Mouse (Mus musculus): ENCODE measurements around the gene Fam214b. TPM values are rescaled to one million over a fixed set of nuclear protein-coding genes. Genes with fewer than 3 reads are reported as not detected.
"Not testable (repeated sequence)": the region's sequence is repeated elsewhere in the genome, so short reads cannot be mapped to it uniquely, and the experiment has no call there.

The Fam214b gene
- polyA plus RNA-seq, 1 experiment from 2014 or later, result 18.1 TPM

DNA sequence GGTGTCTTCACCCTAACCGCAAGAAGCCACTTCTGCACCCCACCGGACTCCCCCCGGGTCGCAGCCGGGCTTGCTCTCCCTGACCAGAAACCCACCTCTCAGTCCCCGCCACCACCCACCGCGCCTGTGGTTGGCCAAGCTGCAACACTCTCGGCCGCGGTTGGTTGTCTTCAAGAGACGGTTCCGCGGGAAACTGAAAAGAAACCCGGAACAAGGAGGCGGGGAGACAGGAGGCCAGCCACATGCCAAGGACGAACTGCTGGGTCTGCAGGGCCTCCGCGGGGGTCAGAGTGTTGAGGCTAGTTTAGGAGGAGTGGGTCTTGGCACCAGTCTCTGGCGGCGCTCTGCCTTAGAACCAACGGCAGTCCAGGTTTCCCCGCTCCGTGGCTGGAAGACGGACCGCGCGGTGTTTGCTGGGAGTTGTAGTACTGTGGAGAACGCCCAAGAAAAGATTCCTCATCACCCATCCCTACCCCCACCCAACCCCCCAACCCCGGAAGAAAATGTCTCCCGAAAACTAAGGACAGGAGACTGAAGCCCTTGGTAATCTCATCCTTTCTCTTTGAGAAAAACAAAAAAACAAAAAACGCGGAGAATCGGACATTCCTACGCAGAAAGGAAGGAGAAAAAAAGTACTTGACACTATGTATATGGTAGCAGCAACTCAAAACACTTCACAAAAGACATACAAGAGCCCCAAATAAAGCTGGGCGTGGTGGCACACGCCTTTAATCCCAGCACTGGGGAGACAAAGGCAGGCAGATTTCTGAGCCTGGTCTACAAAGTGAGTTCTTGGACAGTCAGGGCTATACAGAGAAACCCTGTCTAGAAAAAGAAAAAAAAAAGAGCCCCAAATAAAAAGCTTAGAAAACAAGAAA lies 35.6 kb downstream of the Fam214b start, which contains the start of gene Fancg:
Gene Fancg (minus strand): TSS at position 346 of the 878 bp plus-strand sequence.
- Histone ChIP-seq H3K4me1 (ENCODE audit: control insufficient read depth, insufficient read depth, low read length) (peaks cover 3% of the 10 kb centered on the region; the same call in 1 of the 2 replicates), H3K27ac (ENCODE audit: low read depth, low read length) (no peak within 1 kb of the TSS), H3K9me3 (ENCODE audit: control insufficient read depth, low read length) (no peaks in the 10 kb centered on the region), H3K36me3 (ENCODE audit: control insufficient read depth, insufficient read depth, low read length) (no peaks in the 10 kb centered on the region), H3K27me3 (ENCODE audit: control insufficient read depth, insufficient read depth, low read length) (no peaks in the 10 kb centered on the region), H3K4me3 (ENCODE audit: low read depth, low read length) (peak within 1 kb of the TSS; percentile 68), H3K9ac (ENCODE audit: low read length) (peak within 1 kb of the TSS; percentile 69), H3K4me2 (ENCODE audit: low read depth) (peak within 1 kb of the TSS; percentile 77)
- DNase-seq (ENCODE audit: low spot score) (peak; percentile 87), ATAC-seq (ENCODE audit: insufficient read depth, low FRiP score, low TSS enrichment) (peak; percentile 92)
- WGBS, result under 1% methylated on average over 37 of the region's 37 CpGs

DNA sequence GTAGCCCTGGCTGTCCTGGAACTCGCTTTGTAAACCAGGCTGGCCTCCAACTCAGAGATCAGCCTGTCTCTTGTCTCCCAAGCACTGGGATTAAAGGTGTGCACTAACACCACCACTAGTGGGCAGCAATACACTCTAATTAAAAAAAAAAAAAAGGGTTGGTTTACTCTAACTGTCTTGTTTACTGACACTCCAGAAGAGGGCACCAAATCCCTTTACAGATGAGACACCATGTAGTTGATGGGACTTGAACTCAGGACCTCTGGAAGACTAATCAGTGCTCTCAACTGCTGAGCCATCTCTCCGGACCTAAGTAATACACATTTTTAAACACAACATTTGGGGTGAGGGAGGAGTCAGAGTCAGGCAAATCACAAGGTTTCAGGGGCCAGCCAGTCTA lies 40.3 kb downstream of the Fam214b start:
- DNase-seq (ENCODE audit: low spot score) (no peak), ATAC-seq (ENCODE audit: insufficient read depth, low FRiP score, low TSS enrichment) (no peak)
- H3K9me3 ChIP-seq (ENCODE audit: control insufficient read depth, low read length), result no peaks in the 10 kb centered on the region
- no peaks in the 10 kb centered on the region for H3K27me3 ChIP-seq (ENCODE audit: control insufficient read depth, insufficient read depth, low read length)
- WGBS, result 72% methylated on average over 2 of the region's 2 CpGs
- peaks cover 3% of the 10 kb centered on the region; the same call in 1 of the 2 replicates for H3K4me1 ChIP-seq (ENCODE audit: control insufficient read depth, insufficient read depth, low read length)
- H3K4me2 ChIP-seq (ENCODE audit: low read depth), result no peak overlapping the region
- H3K27ac ChIP-seq (ENCODE audit: low read depth, low read length), result no peak overlapping the region
- no peak overlapping the region for H3K4me3 ChIP-seq (ENCODE audit: low read depth, low read length)
- H3K9ac ChIP-seq (ENCODE audit: low read length), result no peak overlapping the region
- no peaks in the 10 kb centered on the region for H3K36me3 ChIP-seq (ENCODE audit: control insufficient read depth, insufficient read depth, low read length)

DNA sequence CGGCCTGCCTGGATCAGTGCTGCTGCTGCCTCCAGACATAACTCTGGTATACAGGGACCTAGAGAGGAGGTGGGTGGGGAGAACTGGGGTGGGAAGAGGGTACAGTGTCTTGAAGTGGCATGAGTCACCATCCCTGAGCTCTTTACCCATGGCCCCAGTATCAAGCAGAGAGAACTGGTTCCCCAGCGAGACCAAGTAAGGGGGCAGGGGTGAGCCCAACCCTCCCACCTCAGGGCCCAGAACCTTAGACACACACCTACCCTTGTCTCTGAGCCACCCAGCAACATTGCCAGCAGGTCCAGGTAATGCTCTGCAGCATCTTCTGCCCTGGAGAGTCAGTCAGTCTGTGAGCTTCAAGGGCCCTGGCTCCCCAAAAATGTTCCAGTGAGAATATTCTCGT lies 41.1 kb downstream of the Fam214b start:
- no peak overlapping the region for H3K9ac ChIP-seq (ENCODE audit: low read length)
- H3K9me3 ChIP-seq (ENCODE audit: control insufficient read depth, low read length), result no peaks in the 10 kb centered on the region
- no peaks in the 10 kb centered on the region for H3K36me3 ChIP-seq (ENCODE audit: control insufficient read depth, insufficient read depth, low read length)
- no peak overlapping the region for H3K4me2 ChIP-seq (ENCODE audit: low read depth)
- DNase-seq (ENCODE audit: low spot score) (no peak), ATAC-seq (ENCODE audit: insufficient read depth, low FRiP score, low TSS enrichment) (no peak)
- H3K27me3 ChIP-seq (ENCODE audit: control insufficient read depth, insufficient read depth, low read length), result no peaks in the 10 kb centered on the region
- H3K4me1 ChIP-seq (ENCODE audit: control insufficient read depth, insufficient read depth, low read length), result peaks cover 3% of the 10 kb centered on the region; the same call in 1 of the 2 replicates
- WGBS, result 93% methylated on average over 3 of the region's 3 CpGs
- H3K27ac ChIP-seq (ENCODE audit: low read depth, low read length), result no peak overlapping the region
- no peak overlapping the region for H3K4me3 ChIP-seq (ENCODE audit: low read depth, low read length)

DNA sequence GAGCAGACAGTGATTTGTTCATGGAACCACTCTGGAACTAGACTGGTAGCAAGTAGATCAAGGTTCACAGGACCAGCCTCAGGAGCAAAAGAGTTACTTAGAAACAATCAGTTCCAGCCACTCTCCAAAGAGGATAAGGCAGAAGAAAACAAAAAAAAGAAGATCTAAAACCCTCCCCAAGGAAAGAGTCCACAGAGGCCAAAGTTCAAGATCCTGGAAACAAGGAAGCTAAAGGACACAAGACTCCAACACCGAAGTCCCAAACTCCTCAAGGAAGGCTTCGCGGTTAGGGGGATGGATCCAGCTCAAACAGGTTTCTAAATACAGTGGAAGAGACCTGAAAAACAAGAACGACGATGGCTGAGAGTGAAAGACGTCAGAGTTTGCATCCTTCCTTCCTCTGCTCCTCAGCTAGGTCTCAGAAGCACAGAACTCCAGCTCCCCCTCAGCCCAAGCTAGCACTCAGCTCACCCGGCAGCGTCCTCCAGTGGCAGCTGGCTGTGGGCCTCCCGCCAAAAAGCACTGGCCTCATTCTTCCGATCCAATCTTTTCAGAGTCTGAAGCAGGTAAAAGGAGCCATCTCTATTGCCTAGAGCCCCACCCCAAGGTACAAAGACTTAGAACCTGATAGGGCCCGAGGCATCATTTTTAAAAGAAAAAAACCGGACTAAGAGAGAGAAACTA lies 43.1 kb downstream of the Fam214b start:
- Histone ChIP-seq H3K9me3 (ENCODE audit: control insufficient read depth, low read length) (no peaks in the 10 kb centered on the region), H3K4me2 (ENCODE audit: low read depth) (no peak overlapping the region), H3K9ac (ENCODE audit: low read length) (no peak overlapping the region), H3K27me3 (ENCODE audit: control insufficient read depth, insufficient read depth, low read length) (no peaks in the 10 kb centered on the region), H3K4me1 (ENCODE audit: control insufficient read depth, insufficient read depth, low read length) (peaks cover 6% of the 10 kb centered on the region; the same call in 1 of the 2 replicates), H3K27ac (ENCODE audit: low read depth, low read length) (no peak overlapping the region), H3K4me3 (ENCODE audit: low read depth, low read length) (no peak overlapping the region), H3K36me3 (ENCODE audit: control insufficient read depth, insufficient read depth, low read length) (no peaks in the 10 kb centered on the region)
- WGBS, result 83% methylated on average over 12 of the region's 12 CpGs
- no peak for ATAC-seq (ENCODE audit: insufficient read depth, low FRiP score, low TSS enrichment)
- no peak for DNase-seq (ENCODE audit: low spot score)

DNA sequence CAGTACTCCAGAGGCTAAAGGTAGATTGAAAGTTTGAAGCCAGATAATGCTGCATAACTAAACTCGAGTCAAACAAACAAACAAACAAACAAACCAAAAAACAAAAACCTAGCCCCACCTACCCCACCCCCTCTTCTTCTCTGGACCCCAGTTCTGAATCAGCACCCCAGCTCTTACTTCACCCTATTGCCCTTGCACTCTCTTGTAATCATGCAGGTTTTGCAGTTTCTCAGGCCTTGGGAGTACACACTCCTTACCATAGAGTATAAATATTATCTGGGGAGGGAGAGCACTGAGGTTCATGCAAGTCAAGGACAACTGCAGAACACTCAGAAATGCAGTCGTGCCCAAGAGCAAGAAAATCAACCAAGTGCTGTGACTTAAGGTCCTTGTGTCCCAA lies 44.7 kb downstream of the Fam214b start:
- H3K4me3 ChIP-seq (ENCODE audit: low read depth, low read length), result no peak overlapping the region

DNA sequence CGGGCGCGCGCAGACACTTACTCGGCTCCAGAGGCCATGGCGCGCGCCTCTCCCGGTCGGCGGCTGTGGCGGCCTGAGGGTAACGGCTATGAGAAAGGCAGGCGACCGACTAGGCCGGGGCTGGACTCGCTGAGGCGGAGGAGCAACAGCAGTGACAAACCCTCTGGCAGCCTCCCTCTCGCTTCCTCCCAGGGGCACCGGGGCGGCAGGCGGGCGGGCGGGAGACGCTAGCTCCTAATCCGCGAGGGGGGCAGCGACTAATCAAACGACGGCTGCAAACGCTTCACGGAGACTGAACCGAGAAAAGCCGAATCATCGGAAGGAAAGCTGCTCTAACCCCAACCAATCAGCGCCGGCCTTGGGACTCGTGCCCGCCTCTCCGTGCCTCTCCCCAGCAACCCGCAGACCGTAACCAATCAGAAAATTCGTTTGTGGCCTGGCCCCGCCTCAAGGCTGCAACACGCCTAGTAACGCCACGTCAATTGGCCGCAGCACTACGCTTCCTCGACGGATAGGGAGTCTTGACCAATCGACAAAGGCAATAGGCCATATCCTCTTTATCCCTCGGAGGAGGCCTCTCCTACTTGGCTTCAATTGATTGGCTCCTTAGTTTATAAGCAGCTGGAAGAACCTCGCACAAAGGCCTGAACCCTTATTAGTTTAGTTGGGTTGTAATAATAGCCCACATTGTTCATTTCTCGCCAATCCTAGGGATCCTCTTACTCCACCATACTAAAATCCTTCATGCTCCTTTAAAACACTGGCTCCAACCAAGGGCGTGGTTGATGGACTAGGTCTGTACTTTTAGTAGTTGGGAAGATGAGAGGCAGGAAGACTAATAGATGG lies 45.7 kb downstream of the Fam214b start, which contains the start of gene Vcp:
Gene Vcp (minus strand): TSS at position 367 of the 846 bp plus-strand sequence.
- H3K9me3 ChIP-seq (ENCODE audit: control insufficient read depth, low read length); H3K27me3 ChIP-seq (ENCODE audit: control insufficient read depth, insufficient read depth, low read length); H3K4me1 ChIP-seq (ENCODE audit: control insufficient read depth, insufficient read depth, low read length); H3K36me3 ChIP-seq (ENCODE audit: control insufficient read depth, insufficient read depth, low read length): not testable (repeated sequence)
- peak within 1 kb of the TSS; percentile 67 for H3K4me2 ChIP-seq (ENCODE audit: low read depth)
- DNase-seq (ENCODE audit: low spot score), result peak; percentile 98
- peak within 1 kb of the TSS; percentile 98 for H3K27ac ChIP-seq (ENCODE audit: low read depth, low read length)
- WGBS, result 1% methylated on average over 46 of the region's 56 CpGs
- H3K4me3 ChIP-seq (ENCODE audit: low read depth, low read length), result peak within 1 kb of the TSS; percentile 96
- ATAC-seq (ENCODE audit: insufficient read depth, low FRiP score, low TSS enrichment), result peak; percentile 99
- H3K9ac ChIP-seq (ENCODE audit: low read length), result peak within 1 kb of the TSS; percentile 97

More for the DNA sequence above, 44.7 kb downstream of the Fam214b start:
- Histone ChIP-seq H3K4me2 (ENCODE audit: low read depth) (no peak overlapping the region), H3K36me3 (ENCODE audit: control insufficient read depth, insufficient read depth, low read length) (no peaks in the 10 kb centered on the region), H3K9ac (ENCODE audit: low read length) (no peak overlapping the region), H3K4me1 (ENCODE audit: control insufficient read depth, insufficient read depth, low read length) (peaks cover 6% of the 10 kb centered on the region; the same call in 1 of the 2 replicates), H3K27me3 (ENCODE audit: control insufficient read depth, insufficient read depth, low read length) (no peaks in the 10 kb centered on the region), H3K27ac (ENCODE audit: low read depth, low read length) (no peak overlapping the region), H3K9me3 (ENCODE audit: control insufficient read depth, low read length) (no peaks in the 10 kb centered on the region)
- ATAC-seq (ENCODE audit: insufficient read depth, low FRiP score, low TSS enrichment), result no peak
- WGBS, result 89% methylated on average over 2 of the region's 2 CpGs
- DNase-seq (ENCODE audit: low spot score), result no peak

DNA sequence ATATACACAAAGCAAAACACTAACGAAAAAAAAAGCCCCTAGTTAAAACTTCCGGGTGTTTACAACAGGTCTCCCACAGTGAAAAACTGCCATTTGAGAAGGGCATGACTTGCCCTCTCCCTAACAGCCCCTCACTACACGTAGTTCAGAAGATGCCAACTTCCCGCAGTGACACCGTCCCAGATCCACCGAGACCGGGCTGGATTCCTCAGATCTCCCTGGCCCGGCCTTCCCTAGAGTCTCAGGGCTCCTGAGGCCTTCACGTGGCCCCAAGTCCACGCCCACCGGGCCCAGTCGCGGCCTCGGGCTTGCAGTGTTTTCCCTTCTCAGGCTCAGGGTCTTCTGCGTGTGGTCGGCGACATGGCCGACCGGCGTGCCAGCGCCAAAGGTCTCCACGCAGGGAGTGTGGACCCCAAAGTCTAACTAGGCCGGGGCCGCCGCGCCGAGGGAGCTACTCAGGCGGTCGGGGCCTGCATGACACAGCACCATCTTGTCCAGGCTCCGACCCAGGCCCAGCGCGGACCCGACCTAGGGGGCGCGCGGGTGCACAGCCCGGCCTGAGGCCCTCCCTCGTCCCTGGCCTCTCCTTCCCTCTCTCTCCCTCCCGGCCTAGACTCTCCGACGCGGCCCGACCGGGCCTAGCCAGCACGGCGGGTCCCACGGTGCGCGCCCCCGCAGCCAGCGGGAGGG lies 46.4 kb downstream of the Fam214b start:
- H3K9ac ChIP-seq (ENCODE audit: low read length), result peak overlapping the region; percentile 97
- H3K27me3 ChIP-seq (ENCODE audit: control insufficient read depth, insufficient read depth, low read length), result no peaks in the 10 kb centered on the region
- peak; percentile 84 for ATAC-seq (ENCODE audit: insufficient read depth, low FRiP score, low TSS enrichment)
- DNase-seq (ENCODE audit: low spot score), result peak; percentile 83
- no peaks in the 10 kb centered on the region for H3K9me3 ChIP-seq (ENCODE audit: control insufficient read depth, low read length)
- H3K4me1 ChIP-seq (ENCODE audit: control insufficient read depth, insufficient read depth, low read length), result peaks cover 6% of the 10 kb centered on the region; the same call in 1 of the 2 replicates
- H3K4me2 ChIP-seq (ENCODE audit: low read depth), result peak overlapping the region; percentile 67
- no peaks in the 10 kb centered on the region for H3K36me3 ChIP-seq (ENCODE audit: control insufficient read depth, insufficient read depth, low read length)
- H3K27ac ChIP-seq (ENCODE audit: low read depth, low read length), result peak overlapping the region; percentile 98
- WGBS, result under 1% methylated on average over 50 of the region's 51 CpGs
- peak overlapping the region; percentile 96 for H3K4me3 ChIP-seq (ENCODE audit: low read depth, low read length)

DNA sequence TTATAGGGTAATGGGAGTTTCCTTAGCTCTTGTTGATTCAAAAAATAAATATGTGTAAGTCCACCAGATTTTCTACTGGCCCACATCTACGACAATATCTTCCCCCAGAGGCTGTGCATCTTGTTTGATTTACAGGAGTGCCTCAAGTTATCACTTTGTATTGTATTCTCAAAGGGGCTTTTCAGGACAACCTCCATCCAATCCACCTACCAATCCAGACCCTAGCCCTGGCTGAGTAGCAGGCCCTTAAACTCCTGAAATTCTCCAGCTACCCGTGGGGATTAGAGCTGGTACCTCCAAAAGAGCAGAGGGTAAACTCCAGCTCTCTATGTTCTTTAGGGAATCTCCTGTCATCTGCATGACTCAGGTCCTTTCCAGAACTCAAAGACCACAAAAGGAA lies 48.0 kb downstream of the Fam214b start:
- Histone ChIP-seq H3K4me1 (ENCODE audit: control insufficient read depth, insufficient read depth, low read length) (peaks cover 6% of the 10 kb centered on the region; the same call in 1 of the 2 replicates), H3K36me3 (ENCODE audit: control insufficient read depth, insufficient read depth, low read length) (peaks cover 8% of the 10 kb centered on the region), H3K4me3 (ENCODE audit: low read depth, low read length) (peak overlapping the region; percentile 96; the same call in 1 of the 2 replicates), H3K9ac (ENCODE audit: low read length) (no peak overlapping the region; the same call in 1 of the 2 replicates), H3K27me3 (ENCODE audit: control insufficient read depth, insufficient read depth, low read length) (no peaks in the 10 kb centered on the region), H3K9me3 (ENCODE audit: control insufficient read depth, low read length) (no peaks in the 10 kb centered on the region), H3K27ac (ENCODE audit: low read depth, low read length) (no peak overlapping the region), H3K4me2 (ENCODE audit: low read depth) (peak overlapping the region; percentile 67)
- DNase-seq (ENCODE audit: low spot score) (no peak), ATAC-seq (ENCODE audit: insufficient read depth, low FRiP score, low TSS enrichment) (no peak)
- WGBS, result 66% methylated on average over 2 of the region's 2 CpGs
